Mouse (Mus musculus): ENCODE results near the gene Trim27. TPM values are rescaled to one million over a fixed set of nuclear protein-coding genes. Genes with fewer than 3 reads are reported as not detected.
A peak's percentile ranks its signal among the peaks of the same experiment; 100 is the strongest.

The Trim27 gene
- polyA plus RNA-seq, 1 experiment from 2014 or later = 108 TPM

- Histone ChIP-seq H3K4me3 (ENCODE audit: low read length) (no peak overlapping the region), H3K9ac (ENCODE audit: low read length) (no peak overlapping the region), H3K9me3 (ENCODE audit: control insufficient read depth, low read length) (no peaks in the 10 kb centered on the region), H3K36me3 (ENCODE audit: control insufficient read depth, insufficient read depth, low read length) (no peaks in the 10 kb centered on the region), H3K27ac (ENCODE audit: low read length) (no peak overlapping the region), H3K27me3 (ENCODE audit: control insufficient read depth, insufficient read depth, low read depth, low read length) (no peaks in the 10 kb centered on the region; the same call in 1 of the 2 replicates), H3K4me1 (replicated peaks; ENCODE audit: control insufficient read depth, insufficient read depth, low read length) (no peaks in the 10 kb centered on the region; the same call in 1 of the 2 replicates), H3K4me2 (ENCODE audit: low read depth, low read length) (no peak overlapping the region)
- WGBS = 67% methylated on average over 1 of the region's 1 CpGs
- ATAC-seq (ENCODE audit: low read depth) = no peak
Measured at GRCm38 (mm10) chr13:21224376-21224775, 45.1 kb downstream of the Trim27 start.

- H3K4me3 ChIP-seq (ENCODE audit: low read length) = no peak overlapping the region
- H3K27me3 ChIP-seq (ENCODE audit: control insufficient read depth, insufficient read depth, low read depth, low read length) = no peaks in the 10 kb centered on the region; the same call in 1 of the 2 replicates
- no peak overlapping the region for H3K9ac ChIP-seq (ENCODE audit: low read length)
- no peak for ATAC-seq (ENCODE audit: low read depth)
- H3K9me3 ChIP-seq (ENCODE audit: control insufficient read depth, low read length) = no peaks in the 10 kb centered on the region
- no peak overlapping the region for H3K4me2 ChIP-seq (ENCODE audit: low read depth, low read length)
- H3K36me3 ChIP-seq (ENCODE audit: control insufficient read depth, insufficient read depth, low read length) = no peaks in the 10 kb centered on the region
- no peak overlapping the region for H3K27ac ChIP-seq (ENCODE audit: low read length)
- H3K4me1 ChIP-seq (replicated peaks; ENCODE audit: control insufficient read depth, insufficient read depth, low read length) = no peaks in the 10 kb centered on the region; the same call in 1 of the 2 replicates
- WGBS = 61% methylated on average over 6 of the region's 6 CpGs
Measured at GRCm38 (mm10) chr13:21225206-21225605, 46.0 kb downstream of the Trim27 start.

GRCm38 (mm10) chr13:21226031-21226430, 46.8 kb downstream of the Trim27 start:
- Histone ChIP-seq H3K4me2 (ENCODE audit: low read depth, low read length) (no peak overlapping the region), H3K27me3 (ENCODE audit: control insufficient read depth, insufficient read depth, low read depth, low read length) (no peaks in the 10 kb centered on the region), H3K9ac (ENCODE audit: low read length) (no peak overlapping the region), H3K9me3 (ENCODE audit: control insufficient read depth, low read length) (no peaks in the 10 kb centered on the region), H3K4me1 (replicated peaks; ENCODE audit: control insufficient read depth, insufficient read depth, low read length) (no peaks in the 10 kb centered on the region; the same call in 1 of the 2 replicates), H3K36me3 (ENCODE audit: control insufficient read depth, insufficient read depth, low read length) (no peaks in the 10 kb centered on the region), H3K27ac (ENCODE audit: low read length) (no peak overlapping the region), H3K4me3 (ENCODE audit: low read length) (no peak overlapping the region)
- no peak for ATAC-seq (ENCODE audit: low read depth)
- WGBS = 18% methylated on average over 3 of the region's 3 CpGs

GRCm38 (mm10) chr13:21233732-21234705, 54.8 kb downstream of the Trim27 start:
- Histone ChIP-seq H3K36me3 (ENCODE audit: control insufficient read depth, insufficient read depth, low read length) (no peaks in the 10 kb centered on the region), H3K4me1 (replicated peaks; ENCODE audit: control insufficient read depth, insufficient read depth, low read length) (peaks cover 2% of the 10 kb centered on the region; the same call in 1 of the 2 replicates), H3K4me2 (ENCODE audit: low read depth, low read length) (peak overlapping the region; percentile 87), H3K9ac (ENCODE audit: low read length) (peak overlapping the region; percentile 71), H3K27me3 (ENCODE audit: control insufficient read depth, insufficient read depth, low read depth, low read length) (no peaks in the 10 kb centered on the region), H3K4me3 (ENCODE audit: low read length) (peak overlapping the region; percentile 62), H3K27ac (ENCODE audit: low read length) (peak overlapping the region; percentile 31; the same call in 1 of the 2 replicates), H3K9me3 (ENCODE audit: control insufficient read depth, low read length) (no peaks in the 10 kb centered on the region)
- WGBS = under 1% methylated on average over 43 of the region's 43 CpGs
- ATAC-seq (ENCODE audit: low read depth) = peak; percentile 98

- H3K9me3 ChIP-seq (ENCODE audit: control insufficient read depth, low read length) = no peaks in the 10 kb centered on the region
- no peak overlapping the region for H3K9ac ChIP-seq (ENCODE audit: low read length)
- ATAC-seq (ENCODE audit: low read depth) = no peak
- H3K27me3 ChIP-seq (ENCODE audit: control insufficient read depth, insufficient read depth, low read depth, low read length) = no peaks in the 10 kb centered on the region
- 44% methylated on average over 2 of the region's 2 CpGs for WGBS
- H3K27ac ChIP-seq (ENCODE audit: low read length) = no peak overlapping the region
- no peaks in the 10 kb centered on the region for H3K36me3 ChIP-seq (ENCODE audit: control insufficient read depth, insufficient read depth, low read length)
- no peak overlapping the region for H3K4me3 ChIP-seq (ENCODE audit: low read length)
- no peak overlapping the region for H3K4me2 ChIP-seq (ENCODE audit: low read depth, low read length)
- H3K4me1 ChIP-seq (replicated peaks; ENCODE audit: control insufficient read depth, insufficient read depth, low read length) = peaks cover 2% of the 10 kb centered on the region; the same call in 1 of the 2 replicates
Measured at GRCm38 (mm10) chr13:21236714-21237113, 57.5 kb downstream of the Trim27 start.

GRCm38 (mm10) chr13:21237161-21237560, 57.9 kb downstream of the Trim27 start:
- WGBS = 49% methylated on average over 6 of the region's 6 CpGs
- H3K4me1 ChIP-seq (replicated peaks; ENCODE audit: control insufficient read depth, insufficient read depth, low read length) = peaks cover 2% of the 10 kb centered on the region; the same call in 1 of the 2 replicates
- H3K27me3 ChIP-seq (ENCODE audit: control insufficient read depth, insufficient read depth, low read depth, low read length) = no peaks in the 10 kb centered on the region
- ATAC-seq (ENCODE audit: low read depth) = no peak
- no peak overlapping the region for H3K4me3 ChIP-seq (ENCODE audit: low read length)
- H3K36me3 ChIP-seq (ENCODE audit: control insufficient read depth, insufficient read depth, low read length) = no peaks in the 10 kb centered on the region
- no peak overlapping the region for H3K27ac ChIP-seq (ENCODE audit: low read length)
- no peaks in the 10 kb centered on the region for H3K9me3 ChIP-seq (ENCODE audit: control insufficient read depth, low read length)
- no peak overlapping the region for H3K4me2 ChIP-seq (ENCODE audit: low read depth, low read length)
- H3K9ac ChIP-seq (ENCODE audit: low read length) = no peak overlapping the region

- Histone ChIP-seq H3K36me3 (ENCODE audit: control insufficient read depth, insufficient read depth, low read length) (no peaks in the 10 kb centered on the region), H3K4me3 (ENCODE audit: low read length) (no peak overlapping the region), H3K9me3 (ENCODE audit: control insufficient read depth, low read length) (no peaks in the 10 kb centered on the region), H3K27ac (ENCODE audit: low read length) (no peak overlapping the region), H3K4me1 (replicated peaks; ENCODE audit: control insufficient read depth, insufficient read depth, low read length) (0 out of 2 replicates have a peak, but pooled peaks cover 6% of the 10 kb centered on the region), H3K9ac (ENCODE audit: low read length) (no peak overlapping the region), H3K27me3 (ENCODE audit: control insufficient read depth, insufficient read depth, low read depth, low read length) (peaks cover 2% of the 10 kb centered on the region; the same call in 1 of the 2 replicates), H3K4me2 (ENCODE audit: low read depth, low read length) (no peak overlapping the region)
- 17% methylated on average over 7 of the region's 7 CpGs for WGBS
- ATAC-seq (ENCODE audit: low read depth) = no peak
Measured at GRCm38 (mm10) chr13:21240788-21241187, 61.5 kb downstream of the Trim27 start.

- Histone ChIP-seq H3K36me3 (ENCODE audit: control insufficient read depth, insufficient read depth, low read length) (no peaks in the 10 kb centered on the region), H3K27me3 (ENCODE audit: control insufficient read depth, insufficient read depth, low read depth, low read length) (peaks cover 2% of the 10 kb centered on the region; the same call in 1 of the 2 replicates), H3K4me2 (ENCODE audit: low read depth, low read length) (peak overlapping the region; percentile 53), H3K4me1 (replicated peaks; ENCODE audit: control insufficient read depth, insufficient read depth, low read length) (0 out of 2 replicates have a peak, but pooled peaks cover 6% of the 10 kb centered on the region), H3K9ac (ENCODE audit: low read length) (0 out of 2 replicates have a peak overlapping the region, but pooled peaks have one; percentile 33), H3K4me3 (ENCODE audit: low read length) (peak overlapping the region; percentile 35), H3K9me3 (ENCODE audit: control insufficient read depth, low read length) (no peaks in the 10 kb centered on the region), H3K27ac (ENCODE audit: low read length) (no peak overlapping the region)
- ATAC-seq (ENCODE audit: low read depth) = no peak
- WGBS = 9% methylated on average over 16 of the region's 16 CpGs
Measured at GRCm38 (mm10) chr13:21242408-21243125, 63.3 kb downstream of the Trim27 start.

All from lung, embryonic 16.5 days (tissue).